Mouse (Mus musculus) erythroblast, adult 5-6 weeks (primary cell): ENCODE data around the gene Btbd35f17. TPM values are rescaled to one million over a fixed set of nuclear protein-coding genes. Genes with fewer than 3 reads are reported as not detected.
"Not testable (repeated sequence)": the region's sequence is repeated elsewhere in the genome, so short reads cannot be mapped to it uniquely, and the experiment has no call there.

ENCODE experiments used
- ATAC-seq: replicated peaks from 2 replicates; pipeline ENCODE4 v1.8.0; 2016; ENCODE audit warnings: moderate number of reproducible peaks, mild to moderate bottlenecking, moderate TSS enrichment, inconsistent platforms; ENCODE audit not compliant: poor library complexity, low FRiP score, severe bottlenecking
- total RNA-seq, 2 experiments: library from RNA; stranded (forward) in 1 of 2; stranded (reverse) in 1 of 2; fragments of 150-400 nt in 1 of 2; fragments of 200-764, 138-1000 nt in 1 of 2; gene quantifications; 2 replicates each; pipeline versions ENCODE4 v1.2.3 to v1.2.4; 2015 to 2017; ENCODE audit warnings: low replicate concordance in 2 of 2

Btbd35f17 gene
- total RNA-seq (2015; ENCODE audit: low replicate concordance), result not detected in 2 replicates
- total RNA-seq (2017; ENCODE audit: low replicate concordance), result not detected in 2 replicates

- ATAC-seq, result not testable (repeated sequence)
Measured at GRCm38 (mm10) chrX:4370336-4370735, at the start of gene Btbd35f17. Gene Btbd35f17, plus strand, starts transcription at chrX:4370636.

Other genes with a start within 250 kb of the Btbd35f17 start
- gene Btbd35f28, start 174.1 kb upstream of the Btbd35f17 start, total RNA-seq (2015; ENCODE audit: low replicate concordance), result not detected in 2 replicates
- gene Btbd35f28, start 174.1 kb upstream of the Btbd35f17 start, total RNA-seq (2017; ENCODE audit: low replicate concordance), result not detected in 2 replicates
- not detected in 2 replicates for gene Btbd35f20, start 79.4 kb upstream of the Btbd35f17 start, total RNA-seq (2015; ENCODE audit: low replicate concordance)
- not detected in 2 replicates for gene Btbd35f20, start 79.4 kb upstream of the Btbd35f17 start, total RNA-seq (2017; ENCODE audit: low replicate concordance)